Mouse (Mus musculus): ENCODE data around the gene Znhit2.
A peak's percentile ranks its signal among the peaks of the same experiment; 100 is the strongest.
"Not testable (repeated sequence)": the region's sequence is repeated elsewhere in the genome, so short reads cannot be mapped to it uniquely, and the experiment has no call there.

The Znhit2 gene

DNA sequence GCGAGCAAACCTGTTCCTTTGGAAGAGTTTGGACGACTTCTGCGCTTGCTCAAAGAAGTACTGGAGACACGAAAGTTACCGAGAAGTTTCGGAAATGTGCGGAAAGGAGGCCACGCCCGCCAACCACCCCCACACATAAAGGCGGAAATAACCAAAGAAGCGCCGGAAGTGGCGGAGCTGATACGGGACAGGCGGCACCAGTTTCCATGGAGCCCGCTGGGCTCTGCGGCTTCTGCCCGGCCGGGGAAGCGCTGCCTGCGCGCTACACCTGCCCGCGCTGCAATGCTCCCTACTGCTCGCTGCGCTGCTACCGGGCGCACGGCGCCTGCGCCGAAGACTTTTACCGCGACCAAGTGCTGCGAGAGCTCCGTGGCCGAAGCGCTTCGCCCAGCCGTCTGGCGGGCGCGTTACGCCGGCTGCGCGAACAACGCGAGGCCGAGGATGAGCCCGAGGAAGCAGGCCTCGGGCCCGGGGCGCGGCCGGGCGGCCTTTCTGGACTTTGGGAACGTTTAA, at the start of gene Znhit2:
Gene Znhit2, plus strand, starts transcription at position 172 of the 513 bp plus-strand sequence.
- peak; percentile 86 to 95 for DNase-seq (ENCODE audit: low spot score in 2 of 2)

GRCm38 (mm10) chr19:6013691-6014090, 47.3 kb upstream of the Znhit2 start:
- DNase-seq (ENCODE audit: low spot score in 2 of 2): no peak

DNA sequence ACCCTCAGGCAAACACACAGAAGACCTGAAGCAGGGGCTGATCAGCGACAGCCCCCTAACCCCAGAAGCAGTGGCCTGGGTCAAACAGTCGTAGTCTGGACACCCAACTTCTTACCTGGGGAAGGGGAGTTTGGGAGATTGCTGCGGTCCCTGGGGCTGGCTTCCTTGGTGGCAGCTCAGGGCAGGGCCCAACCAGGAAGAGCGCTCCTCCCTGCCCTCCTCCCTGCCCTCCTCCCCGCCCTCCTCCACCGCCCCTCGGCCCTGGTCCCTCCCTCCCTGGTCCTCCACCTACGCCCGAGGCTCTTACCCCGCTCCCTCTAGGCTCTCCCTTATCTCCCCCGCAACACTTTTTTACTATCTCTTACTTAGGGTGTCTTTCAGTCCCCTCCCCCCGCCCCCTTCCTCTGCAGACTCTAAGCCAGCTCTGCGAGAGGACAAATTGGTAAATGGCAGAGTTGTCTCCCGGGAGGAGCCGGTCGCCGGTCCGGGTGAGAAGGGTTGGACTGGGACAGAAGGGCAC, 45.9 kb upstream of the Znhit2 start:
- no peak for DNase-seq (ENCODE audit: low spot score in 2 of 2)

DNA sequence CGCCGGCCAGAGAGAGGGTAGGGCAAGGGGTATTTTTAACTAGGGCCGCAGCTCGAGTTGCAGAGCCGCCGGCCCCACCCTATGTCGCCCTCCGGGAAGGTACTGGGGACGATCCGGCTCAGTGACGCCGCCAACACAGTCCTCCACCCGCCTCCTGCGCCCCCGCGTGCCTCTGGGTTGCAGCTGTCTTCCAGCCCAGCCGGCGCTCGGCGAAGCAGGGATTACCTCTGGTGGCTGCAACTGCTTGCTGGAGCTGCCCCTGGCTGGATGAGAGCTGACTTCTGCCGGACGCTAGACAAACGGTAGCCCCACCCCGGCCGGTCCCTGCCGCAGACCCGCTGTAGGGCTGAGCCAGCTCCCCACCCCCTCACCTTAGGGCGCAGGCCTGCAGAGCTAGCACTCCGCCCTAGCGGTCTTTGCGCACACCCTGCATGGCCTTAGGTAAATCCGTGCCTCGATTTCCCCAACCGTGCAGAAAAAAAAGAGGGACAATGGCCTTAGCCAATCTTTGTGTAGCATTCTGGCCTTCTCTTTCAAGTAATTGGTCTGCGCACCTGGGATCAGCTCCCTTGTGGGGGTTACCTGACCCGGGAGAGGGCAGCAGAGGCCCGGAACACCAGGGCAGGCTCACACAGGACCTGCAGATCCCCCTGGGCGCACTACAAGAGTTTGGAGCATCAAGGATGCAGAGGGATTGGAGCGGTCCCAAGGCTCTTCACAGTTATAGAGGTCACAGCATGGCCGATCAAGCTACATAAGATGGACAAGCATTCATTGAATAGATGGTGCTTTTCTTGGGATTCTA, 45.3 kb upstream of the Znhit2 start, which contains the start of gene Capn1:
Gene Capn1, minus strand, starts transcription at position 387 of the 805 bp plus-strand sequence.
- DNase-seq (ENCODE audit: low spot score in 2 of 2): peak; percentile 30 to 67

DNA sequence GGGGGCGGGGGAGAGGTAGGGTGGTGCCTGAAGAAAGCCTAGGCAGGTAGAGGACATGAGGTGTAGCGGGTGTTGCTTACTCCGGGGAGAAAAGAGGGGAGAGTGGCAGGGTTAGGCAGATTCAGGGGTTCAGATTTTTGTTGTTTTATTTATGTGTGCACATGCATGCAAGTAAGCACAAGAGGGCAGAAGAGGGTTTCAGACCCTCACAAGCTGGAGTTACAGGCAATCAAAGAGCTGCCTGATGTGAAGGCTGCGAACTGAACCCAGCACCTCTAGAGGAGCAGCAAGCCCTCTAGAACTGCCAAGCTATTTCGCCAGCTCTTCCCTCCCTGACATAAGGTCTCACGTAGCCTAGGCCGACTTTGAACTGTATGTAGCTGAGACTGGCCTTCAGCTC, 44.5 kb upstream of the Znhit2 start:
- no peak for DNase-seq (ENCODE audit: low spot score in 2 of 2)

- peak; percentile 47 to 90 for DNase-seq (ENCODE audit: low spot score in 2 of 2)
Measured at GRCm38 (mm10) chr19:6018142-6019089, 42.6 kb upstream of the Znhit2 start.

DNA sequence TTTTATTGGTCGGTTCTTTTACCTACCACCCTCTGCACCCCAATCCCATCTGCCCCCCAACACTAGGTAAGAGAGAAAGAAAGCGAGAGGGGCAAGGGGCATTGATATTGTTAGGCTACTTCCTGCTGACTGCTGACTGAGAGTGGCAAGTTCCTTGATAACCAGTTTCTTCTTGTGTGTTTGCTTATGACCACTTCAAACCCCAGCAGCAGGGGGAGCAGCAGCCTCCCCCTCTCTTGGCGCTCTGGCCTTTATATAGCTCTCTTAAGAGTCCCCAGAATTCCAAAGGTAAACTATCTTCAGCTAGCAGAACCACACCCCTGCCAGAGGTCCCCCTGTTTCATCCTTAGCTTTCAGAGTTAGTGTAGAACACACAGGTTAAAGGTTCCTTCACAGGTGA, 40.7 kb upstream of the Znhit2 start:
- DNase-seq (ENCODE audit: low spot score in 2 of 2): no peak

DNA sequence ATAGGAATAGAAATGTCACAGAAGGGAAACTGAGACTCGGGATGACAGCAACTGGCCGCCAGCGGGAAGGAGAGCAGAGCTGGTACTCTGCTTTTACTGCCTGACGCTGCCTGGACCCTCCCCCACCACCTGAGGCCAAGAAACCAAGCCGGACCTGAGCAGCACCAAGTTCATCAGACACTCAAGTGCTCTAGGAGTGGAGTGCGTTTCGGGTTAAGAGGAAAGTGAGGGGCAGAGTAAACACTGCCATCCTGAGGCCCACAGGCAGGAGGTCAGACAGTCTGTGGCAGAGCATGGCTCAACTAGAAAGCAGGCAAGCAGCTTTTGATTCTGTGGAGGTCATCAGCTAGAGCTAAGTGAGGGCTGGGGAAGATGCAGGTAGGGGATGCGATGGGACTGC, 37.9 kb upstream of the Znhit2 start:
- DNase-seq (ENCODE audit: low spot score in 2 of 2): no peak

GRCm38 (mm10) chr19:6023930-6024329, 37.1 kb upstream of the Znhit2 start:
- no peak for DNase-seq (ENCODE audit: low spot score in 2 of 2)

GRCm38 (mm10) chr19:6028991-6029390, 32.0 kb upstream of the Znhit2 start:
- DNase-seq (ENCODE audit: low spot score in 2 of 2): no peak

- no peak for DNase-seq (ENCODE audit: low spot score in 2 of 2)
Measured at GRCm38 (mm10) chr19:6029426-6029825, 31.6 kb upstream of the Znhit2 start.

- DNase-seq (ENCODE audit: low spot score in 2 of 2): no peak
Measured at GRCm38 (mm10) chr19:6030520-6031280, 30.3 kb upstream of the Znhit2 start.

DNA sequence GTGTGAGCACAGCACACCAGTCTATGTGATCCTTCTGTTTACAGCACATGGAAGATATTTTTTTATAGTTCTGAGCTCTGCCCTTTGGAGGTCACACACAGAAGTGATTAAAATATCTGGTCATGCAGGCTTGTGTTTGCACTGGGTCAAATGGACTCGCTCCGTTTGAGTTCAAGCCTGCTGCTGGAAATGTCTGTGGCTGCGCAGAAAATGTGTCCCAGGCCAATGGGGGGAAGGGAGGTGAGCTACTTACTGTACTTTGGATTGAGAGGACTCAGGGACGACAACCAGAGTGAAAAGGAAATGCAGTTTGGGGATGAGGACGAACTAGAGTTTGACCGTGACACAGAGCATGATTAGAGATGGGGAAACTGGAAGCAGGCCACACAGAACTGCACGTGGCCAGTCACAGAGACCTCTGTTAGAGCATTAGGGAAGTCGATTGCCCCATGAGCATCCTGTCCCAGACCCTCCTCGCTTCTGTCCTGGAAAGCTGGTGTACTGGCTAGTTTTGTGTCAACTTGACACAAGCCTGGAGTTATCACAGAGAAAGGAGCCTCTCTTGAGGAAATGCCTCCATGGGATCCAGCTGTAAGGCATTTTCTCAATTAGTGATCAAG, 24.9 kb upstream of the Znhit2 start:
- no peak for DNase-seq (ENCODE audit: low spot score in 2 of 2)

DNA sequence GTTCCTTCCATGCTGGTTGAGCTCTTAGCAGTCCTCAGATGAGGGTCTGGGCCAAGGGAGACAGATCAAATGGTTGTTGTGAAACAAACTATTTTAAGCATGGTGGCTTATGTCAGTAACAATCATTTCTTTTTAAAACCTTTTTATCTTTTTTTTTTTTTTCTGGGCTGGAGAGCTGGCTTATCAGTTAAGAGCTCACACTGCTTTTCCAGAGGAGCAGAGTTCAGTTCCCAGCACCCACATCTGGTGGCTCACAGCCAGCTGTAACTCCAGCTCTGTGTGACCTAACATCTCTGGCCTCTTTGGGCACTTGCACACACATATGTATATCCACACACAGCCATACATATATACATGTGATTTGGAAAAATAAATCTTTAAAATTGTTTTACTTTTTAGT, 23.3 kb upstream of the Znhit2 start:
- no peak for DNase-seq (ENCODE audit: low spot score in 2 of 2)

GRCm38 (mm10) chr19:6038326-6038725, 22.7 kb upstream of the Znhit2 start:
- DNase-seq (ENCODE audit: low spot score in 2 of 2): no peak

GRCm38 (mm10) chr19:6040002-6040401, 21.0 kb upstream of the Znhit2 start:
- DNase-seq (ENCODE audit: low spot score in 2 of 2): no peak

GRCm38 (mm10) chr19:6042293-6042692, 18.7 kb upstream of the Znhit2 start:
- DNase-seq (ENCODE audit: low spot score in 2 of 2): no peak

GRCm38 (mm10) chr19:6044102-6044501, 16.9 kb upstream of the Znhit2 start:
- DNase-seq (ENCODE audit: low spot score in 2 of 2): not testable (repeated sequence)

DNA sequence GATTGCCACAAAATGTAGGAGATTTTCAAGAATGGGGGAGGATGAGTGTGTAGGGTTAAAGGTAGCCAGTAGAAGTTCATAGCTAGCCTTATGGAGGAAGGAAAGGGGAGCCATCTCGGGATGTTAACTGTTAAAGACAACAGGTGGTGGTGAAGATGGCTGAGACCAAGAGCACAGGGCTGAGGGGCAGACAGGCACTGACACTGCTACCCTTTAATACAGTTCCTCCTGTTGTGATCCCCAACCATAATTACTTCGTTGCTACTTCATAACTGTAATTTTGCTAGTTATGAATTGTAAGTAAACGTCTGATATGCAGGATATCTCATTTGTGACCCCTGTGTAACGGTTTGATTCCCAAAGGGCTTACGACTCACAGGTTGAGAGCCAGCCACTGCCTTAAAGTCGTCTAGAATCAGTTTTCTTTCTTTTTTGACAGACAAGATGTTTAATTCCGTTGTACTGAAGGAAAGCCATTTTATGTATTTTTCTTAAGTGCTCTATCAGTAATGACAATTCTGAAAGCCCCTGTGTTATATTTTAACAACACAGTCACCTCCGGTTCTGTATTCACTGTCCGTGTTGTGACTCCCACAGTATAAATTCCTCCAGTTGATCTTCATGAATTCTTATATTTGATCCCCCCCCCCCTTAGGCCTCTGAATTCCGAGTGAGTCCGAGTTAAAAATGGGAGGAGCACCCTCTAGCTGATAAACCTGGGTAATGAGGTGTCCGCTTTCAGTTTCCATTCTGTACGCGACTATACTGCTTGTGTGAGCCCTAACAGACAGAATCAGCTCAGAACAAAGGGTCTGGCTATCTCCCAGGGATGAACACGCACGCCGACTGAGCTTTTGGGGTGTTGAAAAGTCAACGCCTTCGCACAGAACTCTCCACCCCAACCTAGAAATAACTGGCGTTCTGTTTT, 15.4 kb upstream of the Znhit2 start:
- no peak for DNase-seq (ENCODE audit: low spot score in 2 of 2)
